Mouse (Mus musculus) CD4-positive, CD25-positive, alpha-beta regulatory T cell, adult 4 months (primary cell): ENCODE results near the gene Cldn18. TPM values are rescaled to one million over a fixed set of nuclear protein-coding genes. Genes with fewer than 3 reads are reported as not detected.

Experiments used
- ATAC-seq: one replicate; pipeline ENCODE4 v1.8.0; 2017
- polyA plus RNA-seq, 2 experiments: library from polyadenylated mRNA; unstranded; fragments of 100-300 nt; shearing (Covaris generic); gene quantifications; one replicate each; pipeline ENCODE4 v1.2.1; 2017

Cldn18 gene
- not detected for polyA plus RNA-seq

GRCm38 (mm10) chr9:99717134-99717533 is at the start of gene Cldn18:
Gene Cldn18, minus strand, starts transcription at chr9:99717267.
- no peak for ATAC-seq

- no peak for ATAC-seq
These were observed 46.5 kb upstream of the Cldn18 start for GRCm38 (mm10) chr9:99763530-99763929.

- ATAC-seq: no peak
These were observed 33.2 kb upstream of the Cldn18 start for GRCm38 (mm10) chr9:99750272-99750671.

GRCm38 (mm10) chr9:99748279-99748678 is 31.2 kb upstream of the Cldn18 start:
- ATAC-seq: no peak

GRCm38 (mm10) chr9:99747731-99748130 is 30.7 kb upstream of the Cldn18 start:
- ATAC-seq: no peak

- ATAC-seq: no peak
These were observed 27.5 kb upstream of the Cldn18 start for GRCm38 (mm10) chr9:99744548-99744947.

- no peak for ATAC-seq
These were observed 13.0 kb upstream of the Cldn18 start for GRCm38 (mm10) chr9:99729943-99730646.

GRCm38 (mm10) chr9:99727819-99728218 is 10.8 kb upstream of the Cldn18 start:
- no peak for ATAC-seq

- no peak for ATAC-seq
These were observed 8.2 kb upstream of the Cldn18 start for GRCm38 (mm10) chr9:99725278-99725677.

GRCm38 (mm10) chr9:99720011-99720410 is 2.9 kb upstream of the Cldn18 start:
- ATAC-seq: no peak

- ATAC-seq: no peak
These were observed 6.8 kb downstream of the Cldn18 start for GRCm38 (mm10) chr9:99710297-99710696.

GRCm38 (mm10) chr9:99709588-99710248 is 7.3 kb downstream of the Cldn18 start:
- ATAC-seq: no peak

GRCm38 (mm10) chr9:99707425-99708126 is 9.5 kb downstream of the Cldn18 start:
- no peak for ATAC-seq

- no peak for ATAC-seq
These were observed 10.8 kb downstream of the Cldn18 start for GRCm38 (mm10) chr9:99706264-99706663.

GRCm38 (mm10) chr9:99703711-99704110 is 13.4 kb downstream of the Cldn18 start:
- no peak for ATAC-seq

GRCm38 (mm10) chr9:99702215-99702614 is 14.9 kb downstream of the Cldn18 start:
- no peak for ATAC-seq

- no peak for ATAC-seq
These were observed 15.9 kb downstream of the Cldn18 start for GRCm38 (mm10) chr9:99701187-99701586.

GRCm38 (mm10) chr9:99699752-99700389 is 17.2 kb downstream of the Cldn18 start:
- ATAC-seq: peak; percentile 71

GRCm38 (mm10) chr9:99694961-99695360 is 22.1 kb downstream of the Cldn18 start:
- no peak for ATAC-seq

GRCm38 (mm10) chr9:99690386-99690785 is 26.7 kb downstream of the Cldn18 start:
- ATAC-seq: no peak

- no peak for ATAC-seq
These were observed 27.3 kb downstream of the Cldn18 start for GRCm38 (mm10) chr9:99689796-99690195.

GRCm38 (mm10) chr9:99685536-99686231 is 31.4 kb downstream of the Cldn18 start:
- no peak for ATAC-seq
